Mouse (Mus musculus): Measurements from ENCODE around the gene Hmgb1. TPM values are rescaled to one million over a fixed set of nuclear protein-coding genes. Genes with fewer than 3 reads are reported as not detected.

Hmgb1 gene
- polyA plus RNA-seq, 1 experiment, result 88.6 TPM

DNA sequence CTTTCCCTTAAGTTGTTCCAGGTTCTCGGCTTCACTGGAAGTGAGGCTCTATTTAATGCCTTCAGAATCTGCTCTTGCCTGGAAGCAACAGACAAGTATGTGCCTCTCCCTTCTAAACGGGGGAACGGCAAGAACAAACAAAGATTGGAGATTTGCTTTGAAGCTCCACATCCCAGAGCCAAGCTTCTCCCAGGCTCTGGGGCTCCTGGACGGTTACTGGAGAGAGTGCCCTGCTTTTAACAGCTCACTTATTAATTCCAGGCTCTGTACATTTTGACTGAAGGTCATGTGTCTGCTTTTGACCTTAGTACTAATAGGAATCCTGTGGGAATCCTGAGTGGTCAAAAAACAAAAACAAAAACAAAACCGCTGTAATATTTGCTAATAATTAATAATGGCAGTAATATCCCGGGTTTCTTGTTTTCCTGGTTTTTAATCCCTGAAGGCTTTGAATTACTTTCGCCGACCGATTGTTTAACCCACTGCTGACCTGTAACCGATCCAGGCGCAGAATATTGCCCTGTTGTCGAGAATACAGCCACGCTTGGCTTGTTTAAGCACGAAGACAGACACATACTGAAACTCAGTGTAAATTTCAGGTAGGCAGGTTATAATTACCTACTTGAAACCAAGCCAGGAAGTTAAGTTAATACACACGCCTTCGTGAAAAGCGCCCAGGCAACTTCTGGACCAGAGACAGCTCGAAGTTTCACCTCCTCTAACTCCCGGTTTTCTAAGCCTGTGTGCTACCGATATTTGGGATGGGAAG, 182.1 kb downstream of the Hmgb1 start:
- Histone ChIP-seq H3K4me3 (no peak overlapping the region), H3K4me2 (ENCODE audit: low read depth) (no peak overlapping the region)
- TF ChIP-seq TCF3 (IDR thresholded peaks at IDR 0.05; ENCODE audit: insufficient read length, low read depth), result no peak
- no peak for TF ChIP-seq MAX (IDR thresholded peaks at IDR 0.05; ENCODE audit: low read depth)
- no peak for TF ChIP-seq MYOG (IDR thresholded peaks at IDR 0.05; ENCODE audit: control insufficient read depth in 1 of 3, insufficient read depth in 1 of 3, insufficient read length in 2 of 3, low read depth in 2 of 3)
- no peak for TF ChIP-seq SRF (IDR thresholded peaks at IDR 0.05; ENCODE audit: control insufficient read depth, insufficient read length, low read depth)

DNA sequence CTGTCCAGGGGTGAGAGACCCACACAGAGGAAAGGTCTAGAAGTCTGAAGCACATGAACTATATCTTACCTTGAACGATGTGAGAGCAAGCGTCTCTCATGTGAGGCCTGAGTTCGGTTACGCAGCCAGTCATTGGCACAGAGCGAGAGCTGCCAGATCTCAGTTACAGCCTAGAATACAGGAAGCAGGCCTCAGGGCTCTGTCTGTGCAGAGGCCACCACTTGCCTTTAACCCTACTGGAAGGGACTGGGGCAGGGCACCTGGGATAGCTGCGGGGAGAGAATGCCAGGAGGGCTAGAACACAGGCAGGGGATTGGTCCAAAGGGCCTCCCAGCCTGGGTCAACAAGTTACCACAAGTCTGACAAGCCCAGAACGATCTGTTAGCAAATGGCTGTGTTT, 184.5 kb downstream of the Hmgb1 start:
- Histone ChIP-seq H3K27me3 (ENCODE audit: control insufficient read depth, insufficient read depth, insufficient read length) (no peaks in the 10 kb centered on the region), H3ac (ENCODE audit: control insufficient read depth, insufficient read length) (no peak overlapping the region), H3K4me3 (no peak overlapping the region), H3K36me3 (ENCODE audit: control insufficient read depth, insufficient read depth) (no peaks in the 10 kb centered on the region), H3K4me2 (ENCODE audit: low read depth) (no peak overlapping the region), H3K79me2 (ENCODE audit: control insufficient read depth, insufficient read depth) (no peaks in the 10 kb centered on the region)
- TF ChIP-seq MYOG (IDR thresholded peaks at IDR 0.05; ENCODE audit: control insufficient read depth in 1 of 3, insufficient read depth in 1 of 3, insufficient read length in 2 of 3, low read depth in 2 of 3), result no peak
- TF ChIP-seq POLR2AphosphoS2 (IDR thresholded peaks at IDR 0.05; ENCODE audit: insufficient read length, low read depth), result no peak
- TF ChIP-seq E2F4 (IDR thresholded peaks at IDR 0.05; ENCODE audit: insufficient read depth), result no peak
- no peak for TF ChIP-seq TCF3 (IDR thresholded peaks at IDR 0.05; ENCODE audit: insufficient read length, low read depth)
- no peak for TF ChIP-seq CEBPB (IDR thresholded peaks at IDR 0.05; ENCODE audit: insufficient read depth, poor library complexity, severe bottlenecking)
- TF ChIP-seq MYOD1 (IDR thresholded peaks at IDR 0.05; ENCODE audit: control insufficient read depth in 1 of 3, insufficient read length in 2 of 3, low read depth in 2 of 3), result no peak
- TF ChIP-seq USF1 (IDR thresholded peaks at IDR 0.05; ENCODE audit: low read depth), result no peak

More for the DNA sequence above, 182.1 kb downstream of the Hmgb1 start:
- no peak overlapping the region for H3ac ChIP-seq (ENCODE audit: control insufficient read depth, insufficient read length)
- no peaks in the 10 kb centered on the region for H3K27me3 ChIP-seq (ENCODE audit: control insufficient read depth, insufficient read depth, insufficient read length)
- H3K79me2 ChIP-seq (ENCODE audit: control insufficient read depth, insufficient read depth), result no peaks in the 10 kb centered on the region
- no peaks in the 10 kb centered on the region for H3K36me3 ChIP-seq (ENCODE audit: control insufficient read depth, insufficient read depth)

DNA sequence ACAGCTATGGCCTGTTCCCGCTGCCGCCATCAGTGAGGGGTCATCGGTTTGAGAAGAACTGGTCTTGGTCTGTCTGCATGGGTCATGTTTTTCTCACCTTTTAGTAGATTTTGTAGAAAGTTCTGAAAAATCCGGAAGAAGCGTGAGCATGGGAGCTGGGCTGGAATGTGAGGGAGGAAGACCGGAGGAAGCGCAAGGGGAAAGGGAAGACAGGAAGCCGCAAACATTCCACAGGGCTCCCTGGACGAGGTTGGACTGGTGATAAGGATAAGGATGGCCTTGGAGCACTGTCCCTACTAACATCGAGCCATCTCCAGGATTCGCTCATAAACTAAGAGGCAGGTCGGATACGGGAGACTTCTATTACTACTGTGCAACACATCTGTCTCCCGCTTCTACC, 185.8 kb downstream of the Hmgb1 start:
- Histone ChIP-seq H3K4me2 (ENCODE audit: low read depth) (no peak overlapping the region), H3K27me3 (ENCODE audit: control insufficient read depth, insufficient read depth, insufficient read length) (no peaks in the 10 kb centered on the region), H3K79me2 (ENCODE audit: control insufficient read depth, insufficient read depth) (peaks cover 7% of the 10 kb centered on the region), H3K4me3 (no peak overlapping the region), H3ac (ENCODE audit: control insufficient read depth, insufficient read length) (no peak overlapping the region), H3K36me3 (ENCODE audit: control insufficient read depth, insufficient read depth) (peaks cover under 1% of the 10 kb centered on the region)
- TF ChIP-seq CEBPB (IDR thresholded peaks at IDR 0.05; ENCODE audit: insufficient read depth, poor library complexity, severe bottlenecking) (no peak), SRF (IDR thresholded peaks at IDR 0.05; ENCODE audit: control insufficient read depth, insufficient read length, low read depth) (no peak), POLR2A (IDR thresholded peaks at IDR 0.05; ENCODE audit: insufficient read length, low read depth) (no peak), MYOD1 (IDR thresholded peaks at IDR 0.05; ENCODE audit: control insufficient read depth in 1 of 3, insufficient read length in 2 of 3, low read depth in 2 of 3) (no peak), MAX (IDR thresholded peaks at IDR 0.05; ENCODE audit: low read depth) (no peak), USF1 (IDR thresholded peaks at IDR 0.05; ENCODE audit: low read depth) (no peak), MYOG (IDR thresholded peaks at IDR 0.05; ENCODE audit: control insufficient read depth in 1 of 3, insufficient read depth in 1 of 3, insufficient read length in 2 of 3, low read depth in 2 of 3) (no peak), E2F4 (IDR thresholded peaks at IDR 0.05; ENCODE audit: insufficient read depth) (no peak), REST (IDR thresholded peaks at IDR 0.05; ENCODE audit: insufficient read depth, insufficient read length) (no peak), TCF3 (IDR thresholded peaks at IDR 0.05; ENCODE audit: insufficient read length, low read depth) (no peak), POLR2AphosphoS2 (IDR thresholded peaks at IDR 0.05; ENCODE audit: insufficient read length, low read depth) (no peak), TCF12 (IDR thresholded peaks at IDR 0.05; ENCODE audit: insufficient read depth, poor library complexity, severe bottlenecking) (no peak)

DNA sequence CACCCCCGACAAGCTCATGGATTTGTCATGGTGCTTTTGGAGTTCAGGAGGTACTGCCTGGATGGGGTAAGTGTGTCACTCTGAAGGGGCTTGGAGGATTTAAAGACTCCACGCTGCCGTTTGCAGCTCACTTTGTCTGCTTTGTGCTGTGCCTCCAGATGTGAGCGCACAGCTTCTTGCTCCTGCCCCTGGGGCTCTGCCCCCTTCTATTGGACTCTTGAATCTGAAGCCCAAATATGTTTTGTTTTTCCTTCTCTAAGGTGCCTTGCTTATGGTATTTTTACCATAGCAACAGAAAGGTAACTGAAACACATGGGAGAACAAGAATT, 187.6 kb downstream of the Hmgb1 start:
- H3K79me2 ChIP-seq (ENCODE audit: control insufficient read depth, insufficient read depth), result peaks cover 7% of the 10 kb centered on the region
- H3K36me3 ChIP-seq (ENCODE audit: control insufficient read depth, insufficient read depth), result peaks cover 10% of the 10 kb centered on the region
- TF ChIP-seq MYOG (IDR thresholded peaks at IDR 0.05; ENCODE audit: control insufficient read depth in 1 of 3, insufficient read depth in 1 of 3, insufficient read length in 2 of 3, low read depth in 2 of 3) (no peak), MYOD1 (IDR thresholded peaks at IDR 0.05; ENCODE audit: control insufficient read depth in 1 of 3, insufficient read length in 2 of 3, low read depth in 2 of 3) (no peak)
- H3K4me3 ChIP-seq, result peak overlapping the region; percentile 56
- H3ac ChIP-seq (ENCODE audit: control insufficient read depth, insufficient read length), result no peak overlapping the region
- H3K4me2 ChIP-seq (ENCODE audit: low read depth), result peak overlapping the region; percentile 26
- H3K27me3 ChIP-seq (ENCODE audit: control insufficient read depth, insufficient read depth, insufficient read length), result no peaks in the 10 kb centered on the region

Other genes starting within 250 kb of the Hmgb1 start
- 0.11 TPM for gene Gm42791, start 189.3 kb downstream of the Hmgb1 start, polyA plus RNA-seq (2012; fragmentation: generic; extraction: Trizol)
- 18.4 TPM for gene Uspl1, start 139 bp downstream of the Hmgb1 start, polyA plus RNA-seq (2012; fragmentation: generic; extraction: Trizol)
- 28.8 TPM for gene Alox5ap, start 80.3 kb upstream of the Hmgb1 start, polyA plus RNA-seq (2012; fragmentation: generic; extraction: Trizol)
- gene Medag, start 227.3 kb upstream of the Hmgb1 start, polyA plus RNA-seq (2012; fragmentation: generic; extraction: Trizol), result 0.61 TPM